Mouse (Mus musculus) spleen, adult 18-20 months (tissue): ENCODE measurements around the gene Sar1a.

Experiments
- DNase-seq, 2 experiments: peaks; one replicate each; pipeline ENCODE4 v3.0.0; 2022; ENCODE audit warnings: mixed read lengths in 2 of 2

Gene Sar1a

DNA sequence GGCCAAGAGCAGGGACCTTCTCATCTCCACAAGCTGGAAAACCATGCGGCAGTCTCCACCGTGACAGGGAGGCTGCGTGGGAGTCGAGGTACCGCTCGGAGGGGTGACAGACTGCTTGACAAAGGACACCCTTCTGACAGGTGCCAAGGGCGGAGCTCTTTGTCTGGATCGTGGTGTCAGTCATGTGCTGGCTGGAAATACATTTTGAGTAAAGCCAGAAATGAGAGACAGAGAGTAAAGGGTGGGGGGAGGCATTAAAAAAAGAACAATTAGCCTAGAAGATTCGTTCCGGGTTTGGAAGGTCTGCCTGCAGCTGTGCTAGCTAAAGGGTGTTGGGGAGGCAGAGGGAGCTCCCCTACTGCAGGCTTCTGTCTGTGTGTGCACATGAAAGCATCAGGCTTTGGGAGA lies 56.6 kb downstream of the Sar1a start:
- DNase-seq, result no peak

GRCm38 (mm10) chr10:61737537-61737936 lies 57.4 kb downstream of the Sar1a start:
- DNase-seq, result no peak

DNA sequence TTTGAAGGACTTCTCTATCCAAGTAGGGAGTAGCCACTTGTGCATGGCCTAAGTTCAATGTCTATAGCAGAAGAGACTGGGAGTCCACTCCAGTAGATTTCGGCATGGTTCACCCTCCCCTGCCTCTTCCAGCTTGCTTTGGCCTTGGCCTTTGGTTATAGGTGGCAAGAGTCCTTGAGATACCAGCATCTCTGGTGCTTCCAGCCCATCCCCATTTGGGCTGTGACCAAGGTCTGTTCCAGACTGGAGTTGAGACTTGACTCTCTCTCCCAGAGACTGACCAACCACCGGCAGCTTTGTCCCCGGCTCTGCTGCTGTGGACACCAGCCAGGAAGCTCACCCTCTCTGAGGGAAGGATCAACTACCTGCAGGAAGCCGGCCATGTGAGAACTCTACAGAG lies 58.0 kb downstream of the Sar1a start:
- no peak for DNase-seq

- no peak for DNase-seq
Measured at GRCm38 (mm10) chr10:61741306-61741705, 61.2 kb downstream of the Sar1a start.

GRCm38 (mm10) chr10:61741873-61742272 lies 61.8 kb downstream of the Sar1a start:
- DNase-seq, result no peak

GRCm38 (mm10) chr10:61742336-61742735 lies 62.2 kb downstream of the Sar1a start:
- no peak for DNase-seq
